Mouse (Mus musculus): ENCODE measurements around the gene Nat14. TPM values are rescaled to one million over a fixed set of nuclear protein-coding genes. Genes with fewer than 3 reads are reported as not detected.

Gene Nat14
- polyA plus RNA-seq, 1 experiment from 2014 or later: 8.3 TPM

DNA sequence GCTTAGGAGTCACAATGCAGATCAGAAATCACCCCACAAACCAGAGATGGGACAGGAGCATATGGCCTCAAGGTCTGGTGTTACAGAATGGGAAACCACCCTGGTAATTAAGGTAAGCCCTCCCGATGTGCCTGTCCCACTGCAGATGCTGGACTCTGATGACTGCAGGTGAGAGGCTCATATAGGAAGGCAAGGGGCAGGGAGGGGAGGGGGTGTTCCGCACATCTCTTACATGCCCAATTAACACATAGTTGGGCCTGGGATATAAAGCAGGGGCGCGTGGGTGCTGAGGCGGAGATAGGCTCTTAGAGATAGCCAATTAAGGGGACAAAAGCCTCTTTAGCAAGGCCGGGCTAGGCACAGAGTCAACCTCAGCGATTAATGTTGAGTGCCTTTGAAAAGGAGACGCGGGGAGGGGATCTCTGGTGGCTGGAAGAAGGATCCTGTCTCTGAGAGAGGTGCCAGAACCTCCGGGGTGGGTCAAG, 15.3 kb upstream of the Nat14 start, which contains the start of gene Gm36210:
Gm36210 (minus strand) TSS at position 51 of the 485 bp plus-strand sequence.
- DNase-seq (ENCODE audit: extremely low spot score, low spot score): no peak
- no peaks in the 10 kb centered on the region for H3K36me3 ChIP-seq (replicated peaks)
- H3K4me3 ChIP-seq: peak within 1 kb of the TSS; percentile 16; the same call in 1 of the 2 replicates
- peak within 1 kb of the TSS; percentile 74 for H3K27ac ChIP-seq
- peaks cover 18% of the 10 kb centered on the region for H3K27me3 ChIP-seq (ENCODE audit: poor library complexity, severe bottlenecking)
- 33% methylated on average over 10 of the region's 10 CpGs for WGBS
- peaks cover 20% of the 10 kb centered on the region for H3K4me1 ChIP-seq
- peaks cover 3% of the 10 kb centered on the region; the same call in 1 of the 2 replicates for H3K9me3 ChIP-seq

- Histone ChIP-seq H3K27ac (no peak overlapping the region), H3K36me3 (replicated peaks) (no peaks in the 10 kb centered on the region), H3K9me3 (no peaks in the 10 kb centered on the region), H3K4me1 (peaks cover 30% of the 10 kb centered on the region), H3K4me3 (no peak overlapping the region), H3K27me3 (ENCODE audit: poor library complexity, severe bottlenecking) (peaks cover 18% of the 10 kb centered on the region)
- 39% methylated on average over 9 of the region's 9 CpGs for WGBS
- DNase-seq (ENCODE audit: extremely low spot score, low spot score): peak; percentile 68
Observed at GRCm38 (mm10) chr7:4911561-4911960, 10.3 kb upstream of the Nat14 start.

DNA sequence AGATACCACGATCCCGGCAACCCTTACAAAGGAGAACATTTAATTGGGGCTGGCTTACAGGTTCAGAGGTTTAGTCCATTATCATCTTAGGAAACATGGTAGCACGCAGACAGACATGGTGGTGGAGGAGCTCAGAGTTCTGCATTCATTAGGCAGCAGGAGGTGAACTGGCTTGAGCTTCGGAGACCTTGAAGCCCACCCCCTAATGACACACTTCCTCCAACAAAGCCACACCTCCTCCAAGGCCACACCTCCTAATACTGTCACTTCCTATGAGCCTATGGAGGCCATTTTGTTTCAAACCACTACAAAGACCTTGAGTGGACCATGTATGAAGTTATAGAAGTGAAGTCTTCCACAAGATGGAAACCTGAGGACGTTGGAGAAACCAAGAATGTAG, 9.6 kb upstream of the Nat14 start:
- Histone ChIP-seq H3K4me1 (peaks cover 29% of the 10 kb centered on the region), H3K9me3 (no peaks in the 10 kb centered on the region), H3K27ac (no peak overlapping the region), H3K4me3 (no peak overlapping the region), H3K36me3 (replicated peaks) (peaks cover 1% of the 10 kb centered on the region), H3K27me3 (ENCODE audit: poor library complexity, severe bottlenecking) (peaks cover 12% of the 10 kb centered on the region)
- WGBS: 71% methylated on average over 5 of the region's 5 CpGs
- no peak for DNase-seq (ENCODE audit: extremely low spot score, low spot score)

- no peaks in the 10 kb centered on the region; the same call in 1 of the 2 replicates for H3K9me3 ChIP-seq
- peaks cover 30% of the 10 kb centered on the region for H3K4me1 ChIP-seq
- peak within 1 kb of the TSS; percentile 100 for H3K27ac ChIP-seq
- WGBS: under 1% methylated on average over 56 of the region's 56 CpGs
- H3K27me3 ChIP-seq (ENCODE audit: poor library complexity, severe bottlenecking): no peaks in the 10 kb centered on the region; the same call in 1 of the 2 replicates
- H3K36me3 ChIP-seq (replicated peaks): peaks cover 30% of the 10 kb centered on the region
- peak; percentile 93 for DNase-seq (ENCODE audit: extremely low spot score, low spot score)
- H3K4me3 ChIP-seq: peak within 1 kb of the TSS; percentile 79
Observed at GRCm38 (mm10) chr7:4915007-4915665, 6.7 kb upstream of the Nat14 start, which contains the start of gene Zfp628. TSS of gene Zfp628 (plus strand) at chr7:4915217.

DNA sequence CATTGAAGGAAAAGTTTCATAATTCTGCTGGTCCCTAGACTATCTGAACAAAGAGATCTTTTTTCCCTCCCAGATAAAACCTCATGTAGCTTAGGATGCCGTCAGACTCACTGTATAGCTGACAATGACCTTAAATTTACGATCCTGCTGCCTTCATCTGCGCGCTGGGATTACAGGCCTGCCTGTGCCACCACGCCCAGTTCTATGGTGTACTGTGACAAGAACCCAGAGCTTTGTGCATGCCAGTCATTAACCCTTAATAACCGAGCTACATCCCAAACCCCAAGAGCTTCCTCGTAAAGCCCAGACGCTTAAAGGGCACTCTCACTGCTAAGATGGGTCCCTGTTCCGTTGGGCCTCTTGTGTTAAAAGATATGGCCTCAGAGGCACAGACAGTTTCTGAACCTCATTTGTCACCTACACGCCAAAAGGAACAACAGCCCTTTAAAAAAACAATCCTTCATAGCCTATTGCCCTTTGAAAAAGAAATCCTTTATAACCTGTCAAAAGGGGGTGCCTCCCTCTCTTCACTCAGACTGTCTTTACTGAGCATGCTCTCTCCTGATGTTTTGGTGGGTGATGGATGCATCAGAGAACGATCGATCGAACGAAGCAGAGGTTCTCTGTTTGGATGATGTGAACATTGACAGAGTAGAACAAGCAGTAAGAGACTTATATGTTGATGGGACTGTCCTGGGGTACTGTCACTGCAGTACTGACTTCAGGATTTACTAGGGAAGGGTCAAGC, 6.0 kb upstream of the Nat14 start:
- DNase-seq (ENCODE audit: extremely low spot score, low spot score): no peak
- H3K4me3 ChIP-seq: peak overlapping the region; percentile 79
- H3K36me3 ChIP-seq (replicated peaks): peaks cover 37% of the 10 kb centered on the region
- peak overlapping the region; percentile 100 for H3K27ac ChIP-seq
- 29% methylated on average over 14 of the region's 14 CpGs for WGBS
- no peaks in the 10 kb centered on the region; the same call in 1 of the 2 replicates for H3K9me3 ChIP-seq
- H3K27me3 ChIP-seq (ENCODE audit: poor library complexity, severe bottlenecking): no peaks in the 10 kb centered on the region
- peaks cover 37% of the 10 kb centered on the region for H3K4me1 ChIP-seq

- peaks cover 47% of the 10 kb centered on the region for H3K36me3 ChIP-seq (replicated peaks)
- H3K27me3 ChIP-seq (ENCODE audit: poor library complexity, severe bottlenecking): no peaks in the 10 kb centered on the region
- H3K4me1 ChIP-seq: peaks cover 53% of the 10 kb centered on the region
- 91% methylated on average over 2 of the region's 2 CpGs for WGBS
- no peaks in the 10 kb centered on the region; the same call in 1 of the 2 replicates for H3K9me3 ChIP-seq
- H3K4me3 ChIP-seq: no peak overlapping the region
- no peak for DNase-seq (ENCODE audit: extremely low spot score, low spot score)
- H3K27ac ChIP-seq: no peak overlapping the region
Observed at GRCm38 (mm10) chr7:4917494-4917893, 4.3 kb upstream of the Nat14 start.

- no peaks in the 10 kb centered on the region; the same call in 1 of the 2 replicates for H3K9me3 ChIP-seq
- no peak for DNase-seq (ENCODE audit: extremely low spot score, low spot score)
- H3K27ac ChIP-seq: no peak overlapping the region
- no peaks in the 10 kb centered on the region for H3K27me3 ChIP-seq (ENCODE audit: poor library complexity, severe bottlenecking)
- H3K4me3 ChIP-seq: no peak overlapping the region
- H3K4me1 ChIP-seq: peaks cover 65% of the 10 kb centered on the region
- WGBS: 89% methylated on average over 15 of the region's 15 CpGs
- H3K36me3 ChIP-seq (replicated peaks): peaks cover 47% of the 10 kb centered on the region
Observed at GRCm38 (mm10) chr7:4918681-4919080, 3.1 kb upstream of the Nat14 start.

GRCm38 (mm10) chr7:4919096-4919495, 2.7 kb upstream of the Nat14 start:
- peaks cover 4% of the 10 kb centered on the region; the same call in 1 of the 2 replicates for H3K9me3 ChIP-seq
- H3K4me3 ChIP-seq: no peak overlapping the region
- DNase-seq (ENCODE audit: extremely low spot score, low spot score): no peak
- H3K27me3 ChIP-seq (ENCODE audit: poor library complexity, severe bottlenecking): no peaks in the 10 kb centered on the region
- 85% methylated on average over 21 of the region's 21 CpGs for WGBS
- no peak overlapping the region for H3K27ac ChIP-seq
- H3K36me3 ChIP-seq (replicated peaks): peaks cover 47% of the 10 kb centered on the region
- H3K4me1 ChIP-seq: peaks cover 69% of the 10 kb centered on the region

DNA sequence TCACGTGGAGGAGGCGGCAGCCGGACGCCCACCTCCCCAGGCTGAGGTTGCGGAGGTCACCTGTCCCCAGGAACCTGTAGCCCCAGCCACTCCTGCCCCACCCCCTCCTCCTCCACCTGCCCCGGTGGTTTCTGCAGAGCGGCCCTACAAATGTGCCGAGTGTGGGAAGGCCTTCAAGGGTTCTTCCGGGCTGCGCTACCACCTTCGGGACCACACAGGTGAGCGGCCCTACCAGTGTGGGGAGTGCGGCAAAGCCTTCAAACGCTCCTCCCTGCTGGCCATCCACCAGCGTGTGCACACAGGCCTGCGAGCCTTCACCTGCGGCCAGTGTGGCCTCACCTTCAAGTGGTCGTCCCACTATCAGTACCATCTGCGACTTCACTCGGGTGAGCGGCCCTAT, 1.9 kb upstream of the Nat14 start:
- no peaks in the 10 kb centered on the region for H3K27me3 ChIP-seq (ENCODE audit: poor library complexity, severe bottlenecking)
- peaks cover 4% of the 10 kb centered on the region; the same call in 1 of the 2 replicates for H3K9me3 ChIP-seq
- H3K4me1 ChIP-seq: peaks cover 69% of the 10 kb centered on the region
- H3K27ac ChIP-seq: no peak overlapping the region
- DNase-seq (ENCODE audit: extremely low spot score, low spot score): no peak
- 90% methylated on average over 21 of the region's 21 CpGs for WGBS
- H3K36me3 ChIP-seq (replicated peaks): peaks cover 47% of the 10 kb centered on the region
- no peak overlapping the region for H3K4me3 ChIP-seq

DNA sequence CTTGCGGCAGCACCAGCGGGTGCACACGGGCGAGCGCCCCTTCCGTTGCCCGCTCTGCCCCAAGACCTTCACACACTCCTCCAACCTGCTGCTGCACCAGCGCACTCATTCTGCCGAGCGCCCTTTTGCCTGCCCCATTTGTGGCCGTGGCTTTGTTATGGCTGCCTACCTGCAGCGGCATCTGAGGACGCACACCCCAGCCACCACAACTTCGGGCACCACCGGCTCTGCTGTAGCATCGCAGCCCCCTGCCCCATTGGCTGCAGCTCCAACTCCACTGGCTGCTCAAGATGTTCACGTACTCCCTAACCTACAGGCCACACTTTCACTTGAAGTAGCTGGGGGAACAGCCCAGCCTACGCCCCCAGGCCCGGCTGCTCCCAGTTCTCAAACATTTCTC, 1.3 kb upstream of the Nat14 start:
- Histone ChIP-seq H3K27ac (peak overlapping the region; percentile 92), H3K4me1 (peaks cover 74% of the 10 kb centered on the region), H3K36me3 (replicated peaks) (peaks cover 47% of the 10 kb centered on the region), H3K9me3 (peaks cover 4% of the 10 kb centered on the region; the same call in 1 of the 2 replicates), H3K27me3 (ENCODE audit: poor library complexity, severe bottlenecking) (no peaks in the 10 kb centered on the region), H3K4me3 (no peak overlapping the region)
- WGBS: 86% methylated on average over 19 of the region's 19 CpGs
- no peak for DNase-seq (ENCODE audit: extremely low spot score, low spot score)

GRCm38 (mm10) chr7:4920976-4921823, 628 bp upstream of the Nat14 start:
- 68% methylated on average over 23 of the region's 23 CpGs for WGBS
- H3K4me1 ChIP-seq: peaks cover 75% of the 10 kb centered on the region
- peaks cover 47% of the 10 kb centered on the region for H3K36me3 ChIP-seq (replicated peaks)
- peaks cover 4% of the 10 kb centered on the region; the same call in 1 of the 2 replicates for H3K9me3 ChIP-seq
- no peak for DNase-seq (ENCODE audit: extremely low spot score, low spot score)
- peak overlapping the region; percentile 92 for H3K27ac ChIP-seq
- peak overlapping the region; percentile 53; the same call in 1 of the 2 replicates for H3K4me3 ChIP-seq
- no peaks in the 10 kb centered on the region for H3K27me3 ChIP-seq (ENCODE audit: poor library complexity, severe bottlenecking)

- Histone ChIP-seq H3K4me1 (peaks cover 79% of the 10 kb centered on the region), H3K27ac (peak overlapping the region; percentile 92), H3K36me3 (replicated peaks) (peaks cover 43% of the 10 kb centered on the region), H3K27me3 (ENCODE audit: poor library complexity, severe bottlenecking) (no peaks in the 10 kb centered on the region), H3K9me3 (peaks cover 4% of the 10 kb centered on the region; the same call in 1 of the 2 replicates), H3K4me3 (peak overlapping the region; percentile 53)
- under 1% methylated on average over 14 of the region's 14 CpGs for WGBS
- peak; percentile 92 for DNase-seq (ENCODE audit: extremely low spot score, low spot score)
Observed at GRCm38 (mm10) chr7:4922508-4922907, 680 bp downstream of the Nat14 start.
